Mouse (Mus musculus): ENCODE measurements around the gene Zfp444. TPM values are rescaled to one million over a fixed set of nuclear protein-coding genes. Genes with fewer than 3 reads are reported as not detected.
"Not testable (repeated sequence)": the region's sequence is repeated elsewhere in the genome, so short reads cannot be mapped to it uniquely, and the experiment has no call there.

Gene Zfp444
- polyA plus RNA-seq, 1 experiment, result 29.2 TPM

DNA sequence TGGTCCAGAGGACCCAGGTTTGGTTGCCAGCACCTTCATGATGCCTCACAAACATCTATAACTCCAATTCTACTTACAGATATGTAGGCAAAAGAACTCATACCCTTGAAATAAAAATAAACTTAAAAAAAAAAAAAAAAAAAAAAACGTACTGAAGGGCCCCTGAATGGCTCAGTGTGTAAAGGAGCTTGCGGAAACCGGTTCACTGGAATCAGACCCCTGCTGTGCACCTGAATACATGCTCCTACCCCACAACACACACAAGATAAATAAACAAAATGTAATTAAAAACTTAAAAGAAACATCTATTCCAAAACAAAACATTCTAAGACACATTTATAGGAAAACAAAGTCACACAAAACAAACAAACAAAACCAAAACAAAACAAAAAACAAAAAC is 48.1 kb downstream of the Zfp444 start:
- Histone ChIP-seq H3K27me3 (ENCODE audit: control insufficient read depth, insufficient read depth, insufficient read length) (no peaks in the 10 kb centered on the region), H3K4me3 (no peak overlapping the region), H3K36me3 (ENCODE audit: control insufficient read depth, insufficient read depth) (no peaks in the 10 kb centered on the region), H3ac (ENCODE audit: control insufficient read depth, insufficient read length) (no peak overlapping the region), H3K4me2 (ENCODE audit: low read depth) (no peak overlapping the region), H3K79me2 (ENCODE audit: control insufficient read depth, insufficient read depth) (no peaks in the 10 kb centered on the region)
- TF ChIP-seq TCF3 (IDR thresholded peaks at IDR 0.05; ENCODE audit: insufficient read length, low read depth), result no peak
- no peak for TF ChIP-seq CEBPB (IDR thresholded peaks at IDR 0.05; ENCODE audit: insufficient read depth, poor library complexity, severe bottlenecking)
- no peak for TF ChIP-seq USF1 (IDR thresholded peaks at IDR 0.05; ENCODE audit: low read depth)
- TF ChIP-seq MYOG (IDR thresholded peaks at IDR 0.05; ENCODE audit: control insufficient read depth in 1 of 3, insufficient read depth in 1 of 3, insufficient read length in 2 of 3, low read depth in 2 of 3), result no peak
- TF ChIP-seq MYOD1 (IDR thresholded peaks at IDR 0.05; ENCODE audit: control insufficient read depth in 1 of 3, insufficient read length in 2 of 3, low read depth in 2 of 3), result no peak
- no peak for TF ChIP-seq SRF (IDR thresholded peaks at IDR 0.05; ENCODE audit: control insufficient read depth, insufficient read length, low read depth)
- no peak for TF ChIP-seq POLR2A (IDR thresholded peaks at IDR 0.05; ENCODE audit: insufficient read length, low read depth)
- no peak for TF ChIP-seq POLR2AphosphoS2 (IDR thresholded peaks at IDR 0.05; ENCODE audit: insufficient read length, low read depth)
- no peak for TF ChIP-seq TCF12 (IDR thresholded peaks at IDR 0.05; ENCODE audit: insufficient read depth, poor library complexity, severe bottlenecking)
- no peak for TF ChIP-seq REST (IDR thresholded peaks at IDR 0.05; ENCODE audit: insufficient read depth, insufficient read length)
- no peak for TF ChIP-seq E2F4 (IDR thresholded peaks at IDR 0.05; ENCODE audit: insufficient read depth)
- no peak for TF ChIP-seq MAX (IDR thresholded peaks at IDR 0.05; ENCODE audit: low read depth)

DNA sequence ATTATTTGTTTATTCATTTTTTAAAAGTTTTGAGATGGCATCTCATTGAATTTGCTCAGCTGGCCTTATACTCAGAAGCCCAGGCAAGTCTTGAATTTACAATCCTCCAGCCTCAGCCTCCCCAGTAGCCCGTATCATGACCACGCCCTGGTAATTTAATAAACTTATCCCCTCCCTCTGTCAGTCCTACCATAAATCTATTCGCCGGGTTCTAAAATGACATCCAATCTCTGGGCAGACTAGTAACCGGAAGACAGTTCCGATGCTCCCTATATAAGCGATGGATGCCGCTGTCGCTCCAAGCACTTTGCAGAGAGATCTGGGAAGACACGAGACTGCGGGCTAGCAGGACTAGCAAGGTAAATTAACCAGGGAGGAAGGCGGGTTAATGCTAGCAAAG is 50.0 kb downstream of the Zfp444 start, which contains the start of gene Zscan5b:
Gene Zscan5b (plus strand): TSS at position 301 of the 400 bp plus-strand sequence.
- H3K36me3 ChIP-seq (ENCODE audit: control insufficient read depth, insufficient read depth), result no peaks in the 10 kb centered on the region
- no peak within 1 kb of the TSS for H3K4me2 ChIP-seq (ENCODE audit: low read depth)
- H3K79me2 ChIP-seq (ENCODE audit: control insufficient read depth, insufficient read depth), result no peaks in the 10 kb centered on the region
- H3K4me3 ChIP-seq, result no peak within 1 kb of the TSS
- H3K27me3 ChIP-seq (ENCODE audit: control insufficient read depth, insufficient read depth, insufficient read length), result no peaks in the 10 kb centered on the region
- H3ac ChIP-seq (ENCODE audit: control insufficient read depth, insufficient read length), result no peak within 1 kb of the TSS
- TF ChIP-seq MYOD1 (IDR thresholded peaks at IDR 0.05; ENCODE audit: control insufficient read depth in 1 of 3, insufficient read length in 2 of 3, low read depth in 2 of 3) (no peak), MAX (IDR thresholded peaks at IDR 0.05; ENCODE audit: low read depth) (no peak), SRF (IDR thresholded peaks at IDR 0.05; ENCODE audit: control insufficient read depth, insufficient read length, low read depth) (no peak), POLR2AphosphoS2 (IDR thresholded peaks at IDR 0.05; ENCODE audit: insufficient read length, low read depth) (no peak), POLR2A (IDR thresholded peaks at IDR 0.05; ENCODE audit: insufficient read length, low read depth) (no peak), USF1 (IDR thresholded peaks at IDR 0.05; ENCODE audit: low read depth) (no peak)

GRCm38 (mm10) chr7:6228491-6228890 is 56.5 kb downstream of the Zfp444 start:
- H3ac ChIP-seq (ENCODE audit: control insufficient read depth, insufficient read length); H3K4me3 ChIP-seq; H3K4me2 ChIP-seq (ENCODE audit: low read depth); H3K27me3 ChIP-seq (ENCODE audit: control insufficient read depth, insufficient read depth, insufficient read length); H3K79me2 ChIP-seq (ENCODE audit: control insufficient read depth, insufficient read depth); H3K36me3 ChIP-seq (ENCODE audit: control insufficient read depth, insufficient read depth): not testable (repeated sequence)

DNA sequence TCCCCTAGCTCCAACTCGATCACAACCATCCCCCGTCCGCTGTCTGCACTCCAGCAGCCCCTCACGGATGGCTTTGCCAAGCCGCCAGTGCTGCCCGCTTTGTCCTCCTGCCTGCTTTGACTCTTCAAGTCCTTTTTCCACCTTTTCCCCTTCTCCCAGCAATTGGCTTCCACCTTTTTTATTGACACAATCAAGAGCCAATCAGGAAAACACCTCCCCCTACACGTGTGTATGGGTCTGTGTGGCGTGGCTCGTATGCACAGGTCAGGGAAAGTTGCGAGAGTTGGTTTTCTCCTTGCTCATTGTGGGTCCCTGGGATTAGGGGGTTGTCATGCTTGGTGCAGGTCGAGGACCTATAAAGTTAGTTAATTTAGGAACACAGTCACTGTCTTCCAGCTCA is 67.8 kb downstream of the Zfp444 start:
- Histone ChIP-seq H3K27me3 (ENCODE audit: control insufficient read depth, insufficient read depth, insufficient read length) (peaks cover 15% of the 10 kb centered on the region), H3ac (ENCODE audit: control insufficient read depth, insufficient read length) (no peak overlapping the region), H3K4me2 (ENCODE audit: low read depth) (no peak overlapping the region), H3K79me2 (ENCODE audit: control insufficient read depth, insufficient read depth) (no peaks in the 10 kb centered on the region), H3K4me3 (no peak overlapping the region), H3K36me3 (ENCODE audit: control insufficient read depth, insufficient read depth) (no peaks in the 10 kb centered on the region)
- no peak for TF ChIP-seq MYOD1 (IDR thresholded peaks at IDR 0.05; ENCODE audit: control insufficient read depth in 1 of 3, insufficient read length in 2 of 3, low read depth in 2 of 3)
- TF ChIP-seq MYOG (IDR thresholded peaks at IDR 0.05; ENCODE audit: control insufficient read depth in 1 of 3, insufficient read depth in 1 of 3, insufficient read length in 2 of 3, low read depth in 2 of 3), result no peak
- no peak for TF ChIP-seq TCF3 (IDR thresholded peaks at IDR 0.05; ENCODE audit: insufficient read length, low read depth)
- TF ChIP-seq REST (IDR thresholded peaks at IDR 0.05; ENCODE audit: insufficient read depth, insufficient read length), result no peak
- no peak for TF ChIP-seq E2F4 (IDR thresholded peaks at IDR 0.05; ENCODE audit: insufficient read depth)
- TF ChIP-seq MAX (IDR thresholded peaks at IDR 0.05; ENCODE audit: low read depth), result no peak
- TF ChIP-seq POLR2A (IDR thresholded peaks at IDR 0.05; ENCODE audit: insufficient read length, low read depth), result no peak

- H3K79me2 ChIP-seq (ENCODE audit: control insufficient read depth, insufficient read depth); H3K4me2 ChIP-seq (ENCODE audit: low read depth); H3K4me3 ChIP-seq; H3K36me3 ChIP-seq (ENCODE audit: control insufficient read depth, insufficient read depth); H3ac ChIP-seq (ENCODE audit: control insufficient read depth, insufficient read length): not testable (repeated sequence)
- peaks cover 15% of the 10 kb centered on the region for H3K27me3 ChIP-seq (ENCODE audit: control insufficient read depth, insufficient read depth, insufficient read length)
Observed at GRCm38 (mm10) chr7:6240841-6241425, 68.9 kb downstream of the Zfp444 start.

Other genes starting within 250 kb of the Zfp444 start
- not detected for gene Vmn1r65, start 161.2 kb upstream of the Zfp444 start, polyA plus RNA-seq (2012; fragmentation: generic; extraction: Trizol)
- gene Nlrp4c, start 127.1 kb upstream of the Zfp444 start, polyA plus RNA-seq (2012; fragmentation: generic; extraction: Trizol), result not detected
- gene Zfp787, start 16.2 kb upstream of the Zfp444 start, polyA plus RNA-seq (2012; fragmentation: generic; extraction: Trizol), result 46.6 TPM
- not detected for gene Galp, start 24.9 kb downstream of the Zfp444 start, polyA plus RNA-seq (2012; fragmentation: generic; extraction: Trizol)
- not detected for gene Zscan5b, start 50.1 kb downstream of the Zfp444 start, polyA plus RNA-seq (2012; fragmentation: generic; extraction: Trizol)
- not detected for gene Epp13, start 80.5 kb downstream of the Zfp444 start, polyA plus RNA-seq (2012; fragmentation: generic; extraction: Trizol)
- 2.8 TPM for gene Zfp667, start 114.4 kb downstream of the Zfp444 start, polyA plus RNA-seq (2012; fragmentation: generic; extraction: Trizol)
- 0.80 TPM for gene Zfp583, start 159.1 kb downstream of the Zfp444 start, polyA plus RNA-seq (2012; fragmentation: generic; extraction: Trizol)
- 0.11 TPM for gene Gm3854, start 171.5 kb downstream of the Zfp444 start, polyA plus RNA-seq (2012; fragmentation: generic; extraction: Trizol)
- gene Zfp78, start 191.1 kb downstream of the Zfp444 start, polyA plus RNA-seq (2012; fragmentation: generic; extraction: Trizol), result 0.46 TPM
- gene Zfp28, start 211.1 kb downstream of the Zfp444 start, polyA plus RNA-seq (2012; fragmentation: generic; extraction: Trizol), result 2.4 TPM
- not detected for gene Smim17, start 226.5 kb downstream of the Zfp444 start, polyA plus RNA-seq (2012; fragmentation: generic; extraction: Trizol)
- gene Gm20715, start 238.1 kb downstream of the Zfp444 start, polyA plus RNA-seq (2012; fragmentation: generic; extraction: Trizol), result not detected